Mouse (Mus musculus) embryo, embryonic 11.5 days (tissue): Measurements from ENCODE around the gene Rrp12.
"Not testable (repeated sequence)": the region's sequence is repeated elsewhere in the genome, so short reads cannot be mapped to it uniquely, and the experiment has no call there.

Experiments used
- DNase-seq: peaks from one replicate; pipeline ENCODE4 v3.0.0-alpha.2; 2012; ENCODE audit warnings: low read depth, low spot score

The Rrp12 gene

DNA sequence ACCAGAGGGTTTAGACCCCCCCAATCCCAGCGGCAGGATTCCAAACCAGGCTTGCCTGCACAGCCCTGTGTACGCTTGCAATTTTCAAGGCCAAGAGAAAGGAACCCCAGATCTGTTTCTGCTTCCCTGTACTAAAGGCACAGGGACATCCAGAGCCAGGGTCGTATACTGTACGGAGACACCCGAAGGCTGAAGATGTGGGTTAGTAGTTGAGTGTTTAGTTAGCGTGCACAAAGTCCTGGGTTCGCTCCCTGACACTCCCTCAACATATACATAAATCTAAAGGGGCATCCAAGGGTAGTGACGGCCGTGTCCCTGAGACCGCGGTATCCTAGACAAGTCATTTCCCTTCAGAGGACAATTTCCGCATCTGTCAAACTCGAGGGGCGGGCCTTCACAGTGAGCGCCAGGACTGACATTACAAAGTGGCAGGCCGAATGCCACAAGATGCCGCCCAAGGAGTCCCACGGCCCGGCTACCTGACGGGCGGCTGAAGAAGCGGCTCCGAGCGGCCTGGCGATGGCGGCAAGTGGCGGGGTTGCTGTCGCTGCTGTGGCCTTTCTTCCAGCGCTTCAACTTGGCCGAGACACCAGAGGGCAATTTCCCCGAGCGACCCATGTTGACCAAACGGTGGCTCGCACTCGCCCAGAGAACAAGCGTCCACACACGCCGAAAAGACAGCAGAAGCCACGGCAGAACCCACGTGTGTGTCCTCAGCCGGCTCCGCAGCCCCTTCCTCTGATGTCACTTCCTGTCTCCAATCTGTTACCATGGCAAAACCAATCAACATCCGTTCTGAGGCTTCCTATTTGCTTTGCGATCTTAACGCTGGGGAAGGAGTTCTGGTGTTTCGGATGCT lies at the start of gene Rrp12:
Gene Rrp12 (minus strand): TSS at position 714 of the 859 bp plus-strand sequence.
- DNase-seq: peak; percentile 81

DNA sequence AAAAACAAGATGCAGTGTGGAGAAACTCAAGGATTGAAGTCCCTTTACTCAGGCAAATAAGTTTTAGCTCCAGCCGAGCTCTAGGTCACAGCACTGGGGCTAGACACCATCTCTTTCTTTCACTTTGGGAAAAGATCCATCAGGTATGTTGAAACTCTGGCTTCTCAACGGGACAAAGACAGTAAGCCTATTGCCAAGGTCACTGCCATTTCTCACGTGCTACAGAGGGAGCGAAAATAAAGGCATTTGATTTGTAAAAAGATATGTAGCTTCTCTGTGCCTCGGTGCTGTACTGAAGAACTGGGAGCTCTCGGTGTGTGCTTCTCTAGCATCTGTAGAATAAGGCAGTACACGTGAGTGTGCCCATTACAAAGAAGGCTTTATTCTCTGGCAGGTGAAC lies 47.9 kb upstream of the Rrp12 start:
- no peak for DNase-seq

DNA sequence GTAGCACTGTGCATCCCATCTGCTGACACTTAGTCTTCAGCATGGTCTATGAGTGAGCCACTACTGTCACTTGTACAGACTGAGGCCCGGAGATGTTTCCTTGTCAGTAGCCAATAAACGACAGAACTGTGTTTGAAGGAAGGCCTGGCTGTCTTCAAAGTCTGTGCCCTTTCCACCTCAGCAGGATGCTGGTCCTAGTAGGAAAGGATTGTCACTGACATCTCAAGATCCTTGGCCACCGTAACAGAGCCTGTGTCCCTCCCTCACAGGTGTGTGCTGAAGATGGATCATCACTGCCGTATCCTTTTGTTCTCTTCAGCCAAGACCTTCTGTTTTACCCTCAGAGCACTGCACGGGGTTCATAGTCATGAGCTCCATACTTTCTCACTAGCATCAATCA lies 42.6 kb upstream of the Rrp12 start:
- no peak for DNase-seq

GRCm38 (mm10) chr19:41935921-41936320 lies 39.9 kb upstream of the Rrp12 start:
- no peak for DNase-seq

- DNase-seq: no peak
These were observed 38.2 kb upstream of the Rrp12 start for GRCm38 (mm10) chr19:41934124-41934523.

- DNase-seq: peak; percentile 96
These were observed 37.5 kb upstream of the Rrp12 start, which contains the start of the genes Exosc1 and Zdhhc16 for GRCm38 (mm10) chr19:41933179-41934086. TSS of gene Exosc1 (minus strand) at chr19:41933423. TSS of gene Zdhhc16 (plus strand) at chr19:41933480.

- no peak for DNase-seq
These were observed 36.7 kb upstream of the Rrp12 start for GRCm38 (mm10) chr19:41932686-41933085.

GRCm38 (mm10) chr19:41920412-41921067 lies 24.6 kb upstream of the Rrp12 start:
- no peak for DNase-seq

GRCm38 (mm10) chr19:41919471-41919870 lies 23.5 kb upstream of the Rrp12 start:
- DNase-seq: no peak

DNA sequence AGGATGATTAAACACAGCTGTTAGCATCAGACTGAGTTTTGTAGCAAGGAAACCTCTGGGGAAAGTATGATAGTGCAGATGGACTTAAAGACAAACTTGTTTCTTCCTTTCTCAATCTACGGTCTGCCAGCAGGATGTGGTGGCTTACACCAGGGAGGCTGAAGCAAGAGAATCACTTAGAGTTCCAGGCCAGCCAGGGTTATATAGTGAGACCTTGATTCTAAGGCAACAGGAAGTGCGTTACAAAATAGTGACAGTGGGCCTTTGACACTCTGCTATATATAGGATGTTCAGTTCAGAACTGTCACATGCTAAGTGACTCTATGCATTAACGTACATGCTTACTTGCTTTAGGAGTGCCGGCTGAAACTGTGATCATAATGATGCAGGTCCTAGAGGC lies 20.9 kb upstream of the Rrp12 start:
- no peak for DNase-seq

DNA sequence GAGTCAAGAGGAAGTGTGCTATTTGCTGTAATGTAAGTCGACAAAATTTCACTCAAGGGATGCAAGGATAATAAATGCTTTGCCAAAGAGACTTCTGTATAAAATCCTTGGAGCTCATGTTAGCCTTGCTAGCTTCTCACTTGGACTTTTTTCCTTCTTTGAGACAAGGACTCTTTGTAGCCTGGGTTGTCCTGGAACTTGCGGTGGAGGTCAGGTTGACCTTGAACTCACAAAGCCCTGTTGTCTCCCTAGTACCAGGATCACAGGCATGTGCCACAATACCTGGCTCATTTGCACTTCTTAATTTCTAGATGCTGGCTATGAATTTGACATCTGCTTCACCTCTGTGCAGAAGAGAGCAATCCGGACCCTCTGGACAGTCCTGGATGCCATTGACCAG lies 19.3 kb upstream of the Rrp12 start:
- no peak for DNase-seq

DNA sequence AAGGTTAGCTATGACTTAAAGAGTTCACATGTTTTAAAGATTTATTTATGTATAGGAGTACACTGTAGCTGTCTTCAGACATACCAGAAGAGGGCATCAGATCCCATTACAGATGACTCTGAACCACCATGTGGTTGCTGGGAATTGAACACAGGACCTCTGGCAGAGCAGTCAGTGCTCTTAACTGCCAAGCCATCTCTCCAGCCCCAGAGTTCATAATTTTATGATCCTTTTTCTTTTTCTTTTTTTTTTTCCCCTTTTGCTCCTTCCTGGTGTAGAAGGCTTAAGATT lies 18.6 kb upstream of the Rrp12 start:
- not testable (repeated sequence) for DNase-seq

DNA sequence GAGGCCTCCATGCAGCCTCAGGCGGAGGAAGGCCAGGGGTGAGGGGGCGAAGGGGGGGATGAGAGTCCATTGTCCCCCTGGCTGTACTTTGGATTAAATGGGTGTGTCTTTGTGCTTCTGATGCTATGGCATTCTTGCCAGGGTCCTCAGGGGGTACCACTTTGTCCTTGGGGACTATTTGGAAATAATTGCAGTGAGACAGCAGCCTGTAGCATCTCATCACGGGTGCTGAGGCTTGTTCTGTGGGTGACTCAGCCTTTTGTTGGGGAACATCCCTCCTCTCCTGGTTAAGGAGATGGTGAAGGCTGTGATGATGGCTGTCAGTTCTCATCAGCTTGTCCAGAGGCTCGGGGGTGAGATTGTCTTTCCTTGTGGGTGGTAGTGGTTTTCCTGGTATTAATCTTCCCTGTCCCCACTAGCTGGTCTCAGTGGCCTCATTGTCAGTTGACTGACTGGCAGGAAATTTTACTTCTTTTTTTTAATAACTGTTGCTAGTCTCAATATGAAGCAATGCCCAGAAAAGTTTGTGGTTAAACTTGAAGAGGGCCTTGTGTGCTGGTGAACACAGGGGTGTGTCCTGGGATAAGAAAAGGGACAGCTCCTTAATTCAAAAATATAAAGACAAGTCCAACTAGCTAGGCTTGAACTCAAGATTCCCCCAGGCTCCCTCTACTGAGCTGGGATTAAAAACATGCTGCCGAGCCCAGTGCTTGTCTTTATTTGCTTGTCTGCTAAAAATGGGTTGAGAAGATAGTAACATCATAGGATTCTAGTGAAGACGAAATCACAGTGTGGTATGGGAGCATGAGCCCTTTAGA lies 18.0 kb upstream of the Rrp12 start:
- DNase-seq: no peak

DNA sequence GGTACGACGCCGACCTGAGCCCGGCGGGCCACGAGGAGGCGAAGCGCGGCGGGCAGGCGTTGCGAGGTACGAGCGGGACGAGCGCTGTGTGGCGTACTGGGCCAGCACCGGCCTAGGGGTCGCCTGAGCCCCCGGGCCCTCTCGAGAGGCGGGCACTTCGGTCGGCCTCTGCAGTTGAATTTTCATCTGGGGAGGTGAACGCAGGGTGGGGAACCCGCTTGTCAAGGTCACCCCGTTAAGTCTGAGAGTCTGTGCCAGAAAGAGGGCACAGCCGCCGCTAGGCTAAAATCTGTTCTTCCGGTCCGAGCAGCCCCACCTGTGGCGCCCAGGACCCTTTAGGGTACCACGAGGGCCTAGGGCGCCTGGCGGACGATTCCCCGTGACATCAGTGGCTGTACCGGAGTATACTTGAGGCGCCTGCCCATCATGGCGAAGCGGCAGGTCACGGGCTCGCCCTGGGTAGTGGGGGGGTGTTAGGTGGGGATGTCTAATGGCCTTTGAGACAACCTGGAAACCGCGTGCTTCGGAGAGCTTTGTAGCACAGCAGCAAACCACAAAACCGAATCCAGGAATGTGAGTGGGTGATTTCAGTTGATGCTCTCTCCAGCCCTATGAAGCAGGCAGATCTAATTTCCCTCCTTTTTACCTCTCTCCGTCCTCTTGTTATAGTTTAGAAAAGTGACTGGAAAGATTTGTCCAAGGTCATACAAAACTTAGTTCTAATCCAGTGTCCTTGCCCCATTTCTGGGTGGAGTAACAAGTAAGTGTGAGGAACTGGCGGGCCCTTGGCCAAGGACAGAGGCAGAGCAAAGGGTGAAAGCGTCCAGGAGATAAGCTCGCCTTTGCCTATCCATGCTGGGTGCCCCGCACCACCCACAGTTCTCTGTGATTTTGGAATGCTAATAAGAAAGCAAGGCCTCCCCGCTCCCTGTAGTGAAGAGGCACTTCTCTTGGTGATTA lies 16.4 kb upstream of the Rrp12 start:
- DNase-seq: no peak

DNA sequence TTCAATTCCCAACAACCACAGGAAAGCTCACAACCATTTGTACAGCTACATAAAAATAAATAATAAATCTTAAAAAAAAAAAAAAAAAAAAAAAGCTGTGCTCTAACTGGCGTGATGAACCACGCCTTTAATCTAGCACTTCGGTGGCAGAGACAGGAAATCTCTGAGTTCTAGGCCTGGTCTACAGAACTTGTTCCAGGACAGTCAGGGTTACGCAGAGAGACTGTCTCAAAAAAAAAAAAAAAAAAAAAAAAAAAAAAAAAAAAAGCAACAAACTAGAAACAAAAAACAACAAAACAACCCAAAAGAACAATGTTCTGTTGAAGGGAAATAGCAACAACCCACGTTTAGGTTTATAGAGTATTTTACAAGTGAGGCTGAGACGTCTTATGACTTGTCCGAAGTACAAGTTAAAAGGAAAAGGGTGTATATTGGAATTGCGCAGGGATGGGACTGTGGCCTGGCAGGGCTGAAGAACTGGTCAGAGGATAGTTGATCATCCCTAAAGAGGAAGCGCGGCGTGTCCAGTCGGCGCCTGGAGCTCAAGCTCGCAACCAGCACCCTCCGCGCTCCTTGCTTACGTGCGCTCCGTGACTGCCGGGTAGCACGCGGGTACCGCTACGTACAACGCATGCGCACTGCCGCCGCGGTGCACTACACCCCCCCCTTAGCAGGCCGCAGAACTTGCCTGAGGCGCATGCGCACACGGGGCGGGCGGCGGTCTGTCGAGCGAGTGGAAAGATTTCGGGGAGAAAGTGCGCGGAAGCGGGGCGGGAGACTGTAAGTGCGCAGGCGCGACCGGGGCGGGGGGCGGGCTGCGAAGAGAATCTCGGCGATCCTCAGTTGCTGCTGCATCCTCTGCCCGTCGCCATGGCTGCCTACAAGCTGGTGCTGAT lies 15.5 kb upstream of the Rrp12 start, which contains the start of gene Pgam1:
Gene Pgam1 (plus strand): TSS at position 746 of the 896 bp plus-strand sequence.
- DNase-seq: peak; percentile 99

DNA sequence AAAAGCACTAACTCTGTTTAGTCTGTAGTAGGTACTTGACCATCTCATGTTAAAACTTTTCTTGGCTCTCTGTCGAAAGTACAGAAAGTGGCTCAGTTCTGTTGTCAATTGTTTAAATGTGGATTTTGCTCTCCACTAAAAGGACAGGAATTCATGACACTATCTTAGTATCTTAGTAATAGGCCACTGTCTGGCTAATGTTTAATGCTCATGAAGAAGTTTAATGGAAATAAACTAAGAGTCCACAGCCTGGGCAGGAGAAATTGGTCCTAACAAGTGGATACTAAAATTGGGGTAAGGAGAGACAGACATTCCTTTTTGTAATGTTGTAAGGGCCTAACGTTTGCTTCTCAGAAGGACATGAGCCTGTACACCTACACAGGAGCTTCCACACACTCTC lies 14.4 kb upstream of the Rrp12 start:
- DNase-seq: no peak

DNA sequence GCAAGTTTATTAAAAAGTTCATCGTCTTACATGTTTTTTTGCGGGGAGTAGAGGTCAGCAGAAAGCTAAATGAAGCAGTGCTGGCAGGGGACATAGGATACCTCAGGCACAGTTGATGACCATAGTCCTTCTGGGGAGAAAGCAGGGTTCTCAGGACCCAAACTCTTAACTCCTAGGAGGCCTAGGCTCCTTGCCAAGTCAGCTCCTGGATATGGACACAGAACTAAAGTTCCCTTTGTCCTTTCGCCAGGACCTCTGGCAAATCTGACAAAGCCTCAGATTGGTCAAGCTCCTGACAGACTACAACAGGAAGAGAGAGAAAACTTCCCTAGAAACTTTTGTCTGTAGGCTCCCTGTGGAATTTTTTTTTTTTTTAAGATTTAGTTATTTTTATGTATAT lies 12.8 kb upstream of the Rrp12 start:
- no peak for DNase-seq

DNA sequence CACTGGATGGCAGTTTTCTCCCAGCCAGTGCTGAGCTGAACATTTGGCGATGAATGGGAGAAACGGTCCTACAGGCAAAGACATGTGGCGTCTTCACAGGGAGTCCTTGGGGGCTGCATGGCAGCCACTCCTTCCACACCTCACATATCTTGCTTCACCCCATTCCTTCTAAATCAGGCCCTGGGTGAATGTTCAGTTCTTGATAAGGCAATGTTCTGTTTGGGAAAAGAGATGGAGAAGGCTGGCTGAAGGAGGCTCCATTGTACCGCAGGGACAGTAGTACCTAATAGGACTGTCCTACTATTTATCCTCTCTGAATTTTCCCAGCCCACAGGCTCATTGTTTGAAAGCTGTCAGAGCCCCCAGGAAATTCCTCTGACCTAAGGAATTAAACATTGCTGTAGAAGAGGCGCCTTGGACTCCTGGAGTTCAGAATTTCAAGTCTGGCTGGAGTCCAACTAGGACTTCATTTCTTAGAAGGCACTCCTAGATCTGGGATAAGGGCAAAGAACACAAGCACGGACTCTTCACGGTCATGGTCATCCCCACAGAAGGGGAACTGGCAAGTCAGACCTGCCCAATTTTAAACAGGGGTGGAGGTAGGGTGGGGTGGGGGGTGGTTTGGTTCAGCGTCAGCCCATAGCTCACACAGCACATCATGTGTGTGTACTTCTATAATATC lies 11.2 kb upstream of the Rrp12 start:
- no peak for DNase-seq
